ENCODE assay signal across 9 mouse cellular contexts in the genomic region with DNA sequence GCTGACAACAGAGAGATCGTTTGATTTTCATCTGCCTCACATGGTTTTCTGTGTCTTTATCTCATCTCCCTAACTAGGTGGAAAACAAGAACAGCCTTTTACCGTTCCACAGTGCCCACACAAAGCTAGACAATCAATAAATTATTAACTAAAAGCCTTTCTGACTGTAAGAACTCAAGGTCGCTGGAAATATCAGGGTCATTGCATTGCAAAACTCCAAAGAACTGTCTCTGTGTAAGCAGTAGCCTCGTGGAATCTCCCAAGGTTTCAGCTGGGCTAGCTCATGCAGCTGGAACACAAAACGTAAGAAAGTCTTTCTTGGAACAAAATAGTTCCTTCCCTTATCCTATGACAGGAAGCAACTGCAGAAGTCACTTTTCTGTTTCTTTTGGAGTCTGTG.
DNase-seq lines count a peak whose midpoint lies in the region; ATAC-seq lines count a peak whose summit lies in the region.
"Had no signal": no experiment of that assay in that cellular context is flagged by ENCODE, and none has a peak within 500 bp of the region (broad histone marks: within the 10 kb centered on the region; RNA-seq: fewer than 3 reads in every experiment).

No protein-coding gene starts in this region.

- ATAC-seq in liver, embryonic 13.5 days (ENCODE audit: low read depth) = peak; percentile 54

- no peaks in the 10 kb centered on the region for H3K27me3 ChIP-seq in liver, embryonic 13.5 days
- H3K27me3 ChIP-seq: megakaryocyte, embryonic 14.5 days had no signal

- H3K9ac ChIP-seq in liver, embryonic 13.5 days = no peak overlapping the region

- H3K4me3 ChIP-seq in liver, embryonic 13.5 days (replicated peaks) = no peak overlapping the region
- H3K4me3 ChIP-seq: megakaryocyte, embryonic 14.5 days had no signal

- peak; percentile 90 for DNase-seq in heart, adult 11 months
- no peak for DNase-seq in heart, postnatal 25 days (ENCODE audit: low spot score)
- DNase-seq in adrenal gland, postnatal 10 days = peak; percentile 77
- DNase-seq in kidney, adult 11 months = peak; percentile 83
- DNase-seq in liver, embryonic 13.5 days = no peak
- DNase-seq in spleen, postnatal 10 days (ENCODE audit: low spot score in 2 of 2) = no peak
- no peak for DNase-seq in layer of hippocampus, adult 9-11 months
- no peak for DNase-seq in gastrocnemius, postnatal 10 days

- H3K27ac ChIP-seq in liver, embryonic 13.5 days = peak overlapping the region; percentile 53

- no peaks in the 10 kb centered on the region for H3K36me3 ChIP-seq in liver, embryonic 13.5 days

- WGBS in liver, embryonic 13.5 days (ENCODE audit: insufficient replicate concordance) = 30% methylated on average over 5 of the region's 5 CpGs

- no peaks in the 10 kb centered on the region; the same call in 1 of the 2 replicates for H3K4me1 ChIP-seq in liver, embryonic 13.5 days (replicated peaks)

- no peaks in the 10 kb centered on the region for H3K9me3 ChIP-seq in liver, embryonic 13.5 days (replicated peaks)
- H3K9me3 ChIP-seq: megakaryocyte, embryonic 14.5 days had no signal

- intact Hi-C loops in heart, postnatal 25 days (cut with DNase I) = no loop called here

- no peak overlapping the region for H3K4me2 ChIP-seq in liver, embryonic 13.5 days

Comparison
In these comparisons a context has a peak if more than half of its experiments do, and no peak if none do; other contexts are left out.
1. DNase-seq: peak in heart, adult 11 months (single experiment), adrenal gland, postnatal 10 days (single experiment) and kidney, adult 11 months (single experiment); none in heart, postnatal 25 days (single experiment), liver, embryonic 13.5 days (single experiment), spleen, postnatal 10 days (0 of 2), layer of hippocampus, adult 9-11 months (single experiment) and gastrocnemius, postnatal 10 days (single experiment).